22 mouse cellular contexts compared by ENCODE assay signal in the genomic region with DNA sequence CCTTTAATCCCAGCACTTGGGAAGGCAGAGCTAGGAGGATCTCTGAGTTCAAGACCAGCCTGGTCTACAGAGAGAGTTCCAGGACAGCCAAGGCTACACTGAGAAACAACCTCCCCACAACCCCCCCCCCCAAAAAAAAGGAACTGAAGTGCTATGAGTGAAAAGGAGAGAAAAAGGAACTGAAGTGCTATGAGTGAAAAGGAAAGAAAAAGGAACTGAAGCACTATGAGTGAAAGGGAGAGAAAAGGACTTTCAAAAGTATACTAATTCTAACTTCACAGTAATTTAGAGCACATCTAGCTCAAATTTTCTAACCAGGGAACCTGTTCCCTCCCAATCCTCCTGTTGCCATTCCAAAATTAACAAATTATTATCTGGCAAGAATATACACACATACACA.
"Had no signal": no experiment of that assay in that cellular context is flagged by ENCODE, and none has a peak within 500 bp of the region (broad histone marks: within the 10 kb centered on the region; RNA-seq: fewer than 3 reads in every experiment).

No protein-coding gene starts in this region.

- H3K27me3 ChIP-seq: kidney, embryonic 15.5 days; liver, embryonic 13.5 days; megakaryocyte, embryonic 14.5 days; midbrain, embryonic 13.5 days; neural tube, embryonic 13.5 days had no signal

- H3K36me3 ChIP-seq: liver, embryonic 13.5 days; midbrain, embryonic 13.5 days; neural tube, embryonic 13.5 days had no signal

- H3K27ac ChIP-seq: kidney, embryonic 15.5 days; left cerebral cortex, adult 2 months; liver, embryonic 13.5 days; midbrain, embryonic 10.5 days; midbrain, embryonic 13.5 days; neural tube, embryonic 13.5 days had no signal

- H3K9ac ChIP-seq: kidney, embryonic 15.5 days; liver, embryonic 13.5 days; midbrain, embryonic 13.5 days; neural tube, embryonic 13.5 days had no signal

- H3K4me2 ChIP-seq: kidney, embryonic 15.5 days; liver, embryonic 13.5 days; midbrain, embryonic 13.5 days; neural tube, embryonic 13.5 days had no signal

- H3K9me3 ChIP-seq: kidney, embryonic 15.5 days; liver, embryonic 13.5 days; megakaryocyte, embryonic 14.5 days; midbrain, embryonic 10.5 days; midbrain, embryonic 13.5 days; neural tube, embryonic 13.5 days had no signal

- ATAC-seq: midbrain, embryonic 13.5 days; midbrain, embryonic 16.5 days had no signal

- H3K4me3 ChIP-seq: kidney, embryonic 15.5 days; left cerebral cortex, adult 2 months; liver, embryonic 13.5 days; megakaryocyte, embryonic 14.5 days; midbrain, embryonic 10.5 days; midbrain, embryonic 13.5 days; myocyte; neural tube, embryonic 13.5 days had no signal

- DNase-seq: kidney, adult 2 months; kidney, postnatal 10 days; kidney, postnatal 36 days; layer of hippocampus, postnatal 36 days; liver, embryonic 13.5 days; lung, adult 2 months; lung, postnatal 14 days; lung, postnatal 4 days; retina, postnatal 1 day; right cerebral cortex, postnatal 25 days; spleen, adult 18-20 months; thymus, adult 2 months; thymus, postnatal 14 days; thymus, postnatal 4 days had no signal

- H3K4me1 ChIP-seq: kidney, embryonic 15.5 days; liver, embryonic 13.5 days; megakaryocyte, embryonic 14.5 days; midbrain, embryonic 10.5 days; midbrain, embryonic 13.5 days; neural tube, embryonic 13.5 days had no signal
